ENCODE assay signal across 9 mouse cellular contexts in the genomic region with DNA sequence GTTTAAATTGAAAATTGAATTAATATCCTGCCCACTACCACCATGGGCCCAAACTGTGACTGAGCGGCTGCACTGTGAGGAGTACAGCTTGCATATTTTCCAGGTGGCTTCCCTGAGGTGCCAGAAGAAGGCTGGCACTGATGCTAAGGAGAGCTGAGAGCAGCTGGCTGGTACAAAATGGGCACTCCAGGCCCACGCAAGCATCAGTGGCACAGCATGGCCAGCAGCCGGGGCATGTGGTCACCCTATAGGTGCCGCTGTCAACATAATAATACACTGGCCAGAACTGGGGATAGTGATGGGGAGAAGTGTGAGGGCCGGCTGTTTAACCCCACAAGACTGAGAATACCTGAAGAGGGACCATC.
DNase-seq lines count a peak whose midpoint lies in the region; ATAC-seq and TF ChIP-seq lines count a peak whose summit lies in the region.
"Had no signal": no experiment of that assay in that cellular context is flagged by ENCODE, and none has a peak within 500 bp of the region (broad histone marks: within the 10 kb centered on the region; RNA-seq: fewer than 3 reads in every experiment).

No protein-coding gene starts in this region.

- H3K4me2 ChIP-seq in heart, embryonic 13.5 days, result peak overlapping the region; percentile 12; the same call in 1 of the 2 replicates
- H3K4me2 ChIP-seq in heart, embryonic 12.5 days, result no peak overlapping the region
- peak overlapping the region; percentile 35 for H3K4me2 ChIP-seq in forebrain, embryonic 12.5 days
- H3K4me2 ChIP-seq in midbrain, embryonic 11.5 days, result no peak overlapping the region; the same call in 1 of the 2 replicates

- H3K4me1 ChIP-seq in heart, embryonic 13.5 days, result peaks cover 16% of the 10 kb centered on the region
- peaks cover 10% of the 10 kb centered on the region for H3K4me1 ChIP-seq in heart, embryonic 12.5 days (replicated peaks)
- peaks cover 63% of the 10 kb centered on the region for H3K4me1 ChIP-seq in forebrain, embryonic 12.5 days
- H3K4me1 ChIP-seq in midbrain, embryonic 11.5 days (ENCODE audit: control insufficient read depth, insufficient read depth, low read length), result peaks cover 35% of the 10 kb centered on the region
- H3K4me1 ChIP-seq in lung, adult 2 months (ENCODE audit: control insufficient read depth, insufficient read depth, low read length), result no peaks in the 10 kb centered on the region

- H3K9me3 ChIP-seq in heart, embryonic 13.5 days, result no peaks in the 10 kb centered on the region
- no peaks in the 10 kb centered on the region for H3K9me3 ChIP-seq in heart, embryonic 12.5 days (replicated peaks)
- H3K9me3 ChIP-seq in forebrain, embryonic 12.5 days, result no peaks in the 10 kb centered on the region
- no peaks in the 10 kb centered on the region for H3K9me3 ChIP-seq in midbrain, embryonic 11.5 days (ENCODE audit: control insufficient read depth, low read length)

- peak; percentile 80 for DNase-seq in brain, adult 2 months (ENCODE audit: low read depth, low spot score)
- peak; percentile 80 for DNase-seq in midbrain, embryonic 11.5 days (ENCODE audit: low spot score, missing footprints)
- no peak for DNase-seq in thymus, postnatal 14 days
- no peak for DNase-seq in urinary bladder, adult 2 months (ENCODE audit: low spot score)
- DNase-seq in lung, adult 2 months, result no peak

- H3K36me3 ChIP-seq in heart, embryonic 13.5 days, result no peaks in the 10 kb centered on the region
- no peaks in the 10 kb centered on the region for H3K36me3 ChIP-seq in heart, embryonic 12.5 days
- H3K36me3 ChIP-seq in forebrain, embryonic 12.5 days (replicated peaks), result no peaks in the 10 kb centered on the region
- no peaks in the 10 kb centered on the region for H3K36me3 ChIP-seq in midbrain, embryonic 11.5 days (ENCODE audit: control insufficient read depth, insufficient read depth, low read length)

- H3K27me3 ChIP-seq in heart, embryonic 13.5 days (replicated peaks), result no peaks in the 10 kb centered on the region; the same call in 1 of the 2 replicates
- H3K27me3 ChIP-seq in heart, embryonic 12.5 days (replicated peaks), result no peaks in the 10 kb centered on the region
- no peaks in the 10 kb centered on the region for H3K27me3 ChIP-seq in forebrain, embryonic 12.5 days
- H3K27me3 ChIP-seq in midbrain, embryonic 11.5 days (ENCODE audit: control insufficient read depth, insufficient read depth, low read length), result no peaks in the 10 kb centered on the region
- H3K27me3 ChIP-seq: Patski had no signal

- no peak for TF ChIP-seq POLR2A in lung, adult 2 months (IDR thresholded peaks at IDR 0.05; ENCODE audit: borderline replicate concordance, extremely low read depth, low read depth, low read length)

- no peak overlapping the region for H3K9ac ChIP-seq in heart, embryonic 13.5 days
- no peak overlapping the region for H3K9ac ChIP-seq in heart, embryonic 12.5 days
- no peak overlapping the region for H3K9ac ChIP-seq in forebrain, embryonic 12.5 days
- 0 out of 2 replicates have a peak overlapping the region, but pooled peaks have one; percentile 6 for H3K9ac ChIP-seq in midbrain, embryonic 11.5 days (ENCODE audit: low read length)

- no peak overlapping the region for H3K4me3 ChIP-seq in heart, embryonic 13.5 days
- H3K4me3 ChIP-seq in heart, embryonic 12.5 days, result no peak overlapping the region
- H3K4me3 ChIP-seq in forebrain, embryonic 12.5 days (replicated peaks), result no peak overlapping the region
- no peak overlapping the region for H3K4me3 ChIP-seq in midbrain, embryonic 11.5 days (ENCODE audit: low read depth, low read length)
- H3K4me3 ChIP-seq in lung, adult 2 months (replicated peaks; ENCODE audit: extremely low read depth, low read depth, low read length), result no peak overlapping the region

- 76% methylated on average over 5 of the region's 5 CpGs for WGBS in heart, embryonic 13.5 days
- 77% methylated on average over 5 of the region's 5 CpGs for WGBS in heart, embryonic 12.5 days
- WGBS in forebrain, embryonic 12.5 days, result 79% methylated on average over 5 of the region's 5 CpGs
- 86% methylated on average over 5 of the region's 5 CpGs for WGBS in midbrain, embryonic 11.5 days
- 91% methylated on average over 5 of the region's 5 CpGs for WGBS in lung, adult 2 months

- no peak for TF ChIP-seq CTCF in lung, adult 2 months (IDR thresholded peaks at IDR 0.05; ENCODE audit: insufficient read depth, low read length)

- no peak for ATAC-seq in heart, embryonic 13.5 days (ENCODE audit: extremely low read depth, insufficient number of reproducible peaks, low FRiP score, low TSS enrichment)
- no peak for ATAC-seq in heart, embryonic 12.5 days (ENCODE audit: insufficient number of reproducible peaks, low FRiP score)
- ATAC-seq in forebrain, embryonic 12.5 days (ENCODE audit: low FRiP score), result no peak
- peak; percentile 10 for ATAC-seq in midbrain, embryonic 11.5 days (ENCODE audit: low FRiP score)
- ATAC-seq: Patski had no signal

- H3K27ac ChIP-seq in heart, embryonic 13.5 days (replicated peaks), result no peak overlapping the region
- no peak overlapping the region for H3K27ac ChIP-seq in heart, embryonic 12.5 days (ENCODE audit: poor library complexity, severe bottlenecking)
- H3K27ac ChIP-seq in forebrain, embryonic 12.5 days, result peak overlapping the region; percentile 83
- H3K27ac ChIP-seq in midbrain, embryonic 11.5 days (ENCODE audit: low read depth, low read length), result peak overlapping the region; percentile 45

Comparison
In these comparisons a context has a peak if more than half of its experiments do, and no peak if none do; other contexts are left out.
1. H3K4me2 ChIP-seq: peak in heart, embryonic 13.5 days (single experiment) and forebrain, embryonic 12.5 days (single experiment); none in heart, embryonic 12.5 days (single experiment) and midbrain, embryonic 11.5 days (single experiment).
2. H3K27ac ChIP-seq: peak in forebrain, embryonic 12.5 days (single experiment) and midbrain, embryonic 11.5 days (single experiment); none in heart, embryonic 13.5 days (single experiment) and heart, embryonic 12.5 days (single experiment).
3. DNase-seq: peak in brain, adult 2 months (single experiment) and midbrain, embryonic 11.5 days (single experiment); none in thymus, postnatal 14 days (single experiment), urinary bladder, adult 2 months (single experiment) and lung, adult 2 months (single experiment).